Mouse (Mus musculus): Measurements from ENCODE around the gene Mxd3. TPM values are rescaled to one million over a fixed set of nuclear protein-coding genes. Genes with fewer than 3 reads are reported as not detected.

Mxd3 gene
- total and polyA plus RNA-seq, 3 experiments, result 4.1 to 7.3 (median 6.9) TPM

GRCm38 (mm10) chr13:55378907-55379580, 49.4 kb upstream of the Mxd3 start:
- in situ Hi-C loops (cut with MboI; ENCODE audit: low pct_ligation_motif_present, low pct_unique_long_range_greater_than_20kb, low sequenced_read_pairs) (no loop called here), dilution Hi-C loops (cut with MboI; ENCODE audit: extremely low pct_ligation_motif_present, extremely low pct_unique_long_range_greater_than_20kb, low sequenced_read_pairs) (no loop called here)
- TF ChIP-seq TCF12 (IDR thresholded peaks at IDR 0.05; ENCODE audit: low read depth, low read length) (no peak), PAX5 (IDR thresholded peaks at IDR 0.05; ENCODE audit: low read length) (no peak), NELFE (IDR thresholded peaks at IDR 0.05; ENCODE audit: low read depth, low read length) (no peak), MAFK (IDR thresholded peaks at IDR 0.05; ENCODE audit: insufficient replicate concordance, low read length) (no peak), POLR2AphosphoS2 (IDR thresholded peaks at IDR 0.05; ENCODE audit: low read depth, low read length) (no peak), MYC (IDR thresholded peaks at IDR 0.05; ENCODE audit: low read depth, low read length) (no peak), JUN (IDR thresholded peaks at IDR 0.05; ENCODE audit: insufficient read depth, low read depth, low read length) (no peak), JUND (conservative IDR thresholded peaks at IDR 0.05; ENCODE audit: low read depth, low read length) (no peak)
- H3K9ac ChIP-seq (ENCODE audit: insufficient read depth, low read depth), result no peak overlapping the region
- no peak overlapping the region for H3K27ac ChIP-seq (ENCODE audit: insufficient read depth, low read depth)
- H3K4me2 ChIP-seq (ENCODE audit: insufficient read depth, low read depth, poor library complexity, severe bottlenecking), result no peak overlapping the region
- no peaks in the 10 kb centered on the region for H3K27me3 ChIP-seq (replicated peaks)
- H3K79me2 ChIP-seq (replicated peaks; ENCODE audit: control insufficient read depth, extremely low read depth, insufficient read depth, poor library complexity, severe bottlenecking), result no peaks in the 10 kb centered on the region
- H3K4me1 ChIP-seq (ENCODE audit: control insufficient read depth in 1 of 2, insufficient read depth in 2 of 2), result peaks cover 3 to 23% of the 10 kb centered on the region in 2 experiments; a peak in 2 of 4 replicates
- no peaks in the 10 kb centered on the region for H3K9me3 ChIP-seq (replicated peaks; ENCODE audit: low read length)
- H3K36me3 ChIP-seq (replicated peaks in 1 of 2; ENCODE audit: control insufficient read depth in 1 of 2, insufficient read depth in 1 of 2, low read length in 1 of 2), result peaks cover 40 to 68% of the 10 kb centered on the region in 2 experiments
- H3K4me3 ChIP-seq (replicated peaks in 1 of 3; ENCODE audit: low read depth in 2 of 3, low read length in 2 of 3, poor library complexity in 1 of 3), result no peak overlapping the region
- DNase-seq (ENCODE audit: extremely low read depth), result no peak

DNA sequence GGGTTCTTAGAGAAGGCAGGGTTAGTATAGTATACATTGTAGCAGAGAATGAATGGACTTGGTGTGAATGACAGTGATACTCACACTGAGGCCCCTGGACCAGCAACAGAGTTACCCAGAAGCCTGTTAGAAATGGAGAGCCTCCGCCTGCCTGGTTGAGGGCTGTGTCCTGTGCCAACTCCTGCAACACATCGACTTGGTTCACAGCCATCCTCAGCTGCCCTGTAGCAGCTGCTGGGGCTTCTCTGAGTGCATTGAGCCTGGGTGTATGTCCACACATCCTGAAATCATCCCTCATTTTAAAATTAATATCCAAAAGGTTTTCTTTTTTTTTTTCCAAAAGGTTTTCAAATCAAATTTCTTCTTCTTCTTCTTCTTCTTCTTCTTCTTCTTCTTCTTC, 46.3 kb upstream of the Mxd3 start:
- H3K4me3 ChIP-seq (replicated peaks in 1 of 3; ENCODE audit: low read depth in 2 of 3, low read length in 2 of 3, poor library complexity in 1 of 3), result no peak overlapping the region
- no peak for DNase-seq (ENCODE audit: extremely low read depth)
- no peaks in the 10 kb centered on the region for H3K27me3 ChIP-seq (replicated peaks)
- H3K79me2 ChIP-seq (replicated peaks; ENCODE audit: control insufficient read depth, extremely low read depth, insufficient read depth, poor library complexity, severe bottlenecking), result no peaks in the 10 kb centered on the region
- H3K36me3 ChIP-seq (replicated peaks in 1 of 2; ENCODE audit: control insufficient read depth in 1 of 2, insufficient read depth in 1 of 2, low read length in 1 of 2), result peaks cover 21 to 37% of the 10 kb centered on the region in 2 experiments
- no peaks in the 10 kb centered on the region for H3K9me3 ChIP-seq (replicated peaks; ENCODE audit: low read length)
- peaks cover 11 to 38% of the 10 kb centered on the region in 2 experiments for H3K4me1 ChIP-seq (ENCODE audit: control insufficient read depth in 1 of 2, insufficient read depth in 2 of 2)
- in situ Hi-C loops (cut with MboI; ENCODE audit: low pct_ligation_motif_present, low pct_unique_long_range_greater_than_20kb, low sequenced_read_pairs) (no loop called here), dilution Hi-C loops (cut with MboI; ENCODE audit: extremely low pct_ligation_motif_present, extremely low pct_unique_long_range_greater_than_20kb, low sequenced_read_pairs) (no loop called here)
- H3K9ac ChIP-seq (ENCODE audit: insufficient read depth, low read depth), result no peak overlapping the region
- TF ChIP-seq MAX (IDR thresholded peaks at IDR 0.05; ENCODE audit: low read length) (no peak), RAD21 (IDR thresholded peaks at IDR 0.05; ENCODE audit: low read depth, low read length) (no peak), EP300 (IDR thresholded peaks at IDR 0.05; ENCODE audit: low read length) (no peak), ZNF384 (IDR thresholded peaks at IDR 0.05; ENCODE audit: low read depth, low read length) (no peak), BHLHE40 (IDR thresholded peaks at IDR 0.05; ENCODE audit: low read depth, low read length) (no peak), TBP (conservative IDR thresholded peaks at IDR 0.05; ENCODE audit: low read depth, low read length) (no peak), KAT2A (IDR thresholded peaks at IDR 0.05; ENCODE audit: insufficient replicate concordance, low read length) (no peak)
- H3K27ac ChIP-seq (ENCODE audit: insufficient read depth, low read depth), result no peak overlapping the region
- H3K4me2 ChIP-seq (ENCODE audit: insufficient read depth, low read depth, poor library complexity, severe bottlenecking), result no peak overlapping the region
